9 mouse cellular contexts compared by ENCODE assay signal in the genomic region with DNA sequence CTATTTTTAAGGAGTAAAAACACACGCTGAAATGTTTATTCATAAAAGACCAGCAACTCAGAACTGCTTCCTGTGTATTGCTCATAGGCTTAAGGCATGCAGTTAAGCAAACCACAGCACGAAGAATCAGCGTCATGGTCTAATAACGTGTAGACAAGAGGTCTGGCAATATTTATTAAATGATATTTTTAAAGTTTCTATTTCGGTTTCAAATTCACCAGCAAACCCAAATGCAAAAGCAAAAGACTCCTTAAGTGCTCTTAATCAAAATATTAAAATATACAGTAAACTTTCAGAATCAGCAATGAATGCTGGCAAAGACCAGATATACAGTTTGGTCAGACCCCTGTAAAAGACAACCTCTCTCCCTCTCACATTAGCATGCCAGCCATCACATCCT. TPM values are rescaled to one million over a fixed set of nuclear protein-coding genes. Genes with fewer than 3 reads are reported as not detected.
DNase-seq lines count a peak whose midpoint lies in the region; ATAC-seq and TF ChIP-seq lines count a peak whose summit lies in the region.
"Had no signal": no experiment of that assay in that cellular context is flagged by ENCODE, and none has a peak within 500 bp of the region (broad histone marks: within the 10 kb centered on the region; RNA-seq: fewer than 3 reads in every experiment).

No protein-coding gene starts in this region.

- no peak for DNase-seq in gastrocnemius, adult 2 months
- no peak for DNase-seq in gastrocnemius, postnatal 36 days
- peak; percentile 12 for DNase-seq in CD4-positive helper T cell, adult 2 months (ENCODE audit: low read depth, low spot score)
- DNase-seq in liver, postnatal 0 days: no peak
- DNase-seq in urinary bladder, postnatal 36 days (ENCODE audit: low spot score in 2 of 2): no peak
- no peak for DNase-seq in right cerebral cortex, postnatal 4 days
- no peak for DNase-seq in embryo, embryonic 9.5 days (ENCODE audit: extremely low spot score)
- DNase-seq: cerebellum, postnatal 14 days had no signal

- H3K9ac ChIP-seq in heart, embryonic 16.5 days (ENCODE audit: low read length): peak overlapping the region; percentile 81
- peak overlapping the region; percentile 57; the same call in 1 of the 2 replicates for H3K9ac ChIP-seq in liver, postnatal 0 days (replicated peaks)

- peak overlapping the region; percentile 49 for H3K27ac ChIP-seq in gastrocnemius, adult 2 months
- no peak overlapping the region for H3K27ac ChIP-seq in heart, embryonic 16.5 days (ENCODE audit: low read length)
- no peak overlapping the region for H3K27ac ChIP-seq in liver, postnatal 0 days (ENCODE audit: low read depth)

- no peaks in the 10 kb centered on the region for H3K27me3 ChIP-seq in heart, embryonic 16.5 days (ENCODE audit: control insufficient read depth, insufficient read depth, low read length)
- 0 out of 2 replicates have a peak, but pooled peaks cover 4% of the 10 kb centered on the region for H3K27me3 ChIP-seq in liver, postnatal 0 days (ENCODE audit: insufficient read depth, low read length)

- WGBS in heart, embryonic 16.5 days: 51% methylated on average over 5 of the region's 5 CpGs
- WGBS in liver, postnatal 0 days (ENCODE audit: insufficient replicate concordance): 40% methylated on average over 5 of the region's 5 CpGs

- peak overlapping the region; percentile 86 for H3K4me3 ChIP-seq in gastrocnemius, adult 2 months
- peak overlapping the region; percentile 81 for H3K4me3 ChIP-seq in heart, embryonic 16.5 days (ENCODE audit: low read length)
- peak overlapping the region; percentile 60 for H3K4me3 ChIP-seq in liver, postnatal 0 days (ENCODE audit: low read depth, low read length)

- no peaks in the 10 kb centered on the region; the same call in 1 of the 2 replicates for H3K36me3 ChIP-seq in heart, embryonic 16.5 days (ENCODE audit: control insufficient read depth, insufficient read depth)
- no peaks in the 10 kb centered on the region for H3K36me3 ChIP-seq in liver, postnatal 0 days (replicated peaks; ENCODE audit: insufficient read depth, low read length)

- no peak for ATAC-seq in heart, embryonic 16.5 days (replicated peaks; ENCODE audit: extremely low read depth, insufficient read depth, low FRiP score)
- ATAC-seq in liver, postnatal 0 days: no peak

- no peaks in the 10 kb centered on the region for H3K4me1 ChIP-seq in heart, embryonic 16.5 days (ENCODE audit: control insufficient read depth, insufficient read depth, low read length)
- H3K4me1 ChIP-seq in liver, postnatal 0 days (ENCODE audit: insufficient read depth): no peaks in the 10 kb centered on the region

- H3K4me2 ChIP-seq in heart, embryonic 16.5 days (ENCODE audit: low read depth, low read length): peak overlapping the region; percentile 73
- H3K4me2 ChIP-seq in liver, postnatal 0 days (ENCODE audit: low read depth, low read length): peak overlapping the region; percentile 93

- no peak for TF ChIP-seq CTCF in gastrocnemius, adult 2 months (IDR thresholded peaks at IDR 0.05)
- no peak for TF ChIP-seq CTCF in liver, postnatal 0 days (IDR thresholded peaks at IDR 0.05; ENCODE audit: low read depth)

- no peak for TF ChIP-seq EP300 in liver, postnatal 0 days (IDR thresholded peaks at IDR 0.05; ENCODE audit: low read depth)

- no peaks in the 10 kb centered on the region for H3K9me3 ChIP-seq in heart, embryonic 16.5 days (replicated peaks; ENCODE audit: control insufficient read depth, low read length)
- no peaks in the 10 kb centered on the region for H3K9me3 ChIP-seq in liver, postnatal 0 days (ENCODE audit: low read length)

- intact Hi-C loops in gastrocnemius, adult 2 months (cut with DNase I): loop anchor here (10.0 kb wide), 1 partner anchor 49 kb away; no protein-coding TSS in a partner anchor
- intact Hi-C loops in gastrocnemius, postnatal 36 days (cut with DNase I): no loop called here

RNA-seq across cellular contexts. Expression of gene Gnb4, which starts 1.0 kb away (rescaled TPM):
- total RNA-seq in gastrocnemius, adult 2 months (2021): 1 to 10 TPM; 4.3 to 7.2 TPM
- total RNA-seq in gastrocnemius, postnatal 36 days (2021): 1 to 10 TPM; 4.6 to 5.7 TPM
- 56.3 and 61.0 TPM in 2 replicates for polyA plus RNA-seq in heart, embryonic 16.5 days (2015; fragmentation: Nextera tagmentation; extraction: Ambion mirVana)
- 6.6 and 6.7 TPM in 2 replicates for polyA plus RNA-seq in liver, postnatal 0 days (2015; fragmentation: Nextera tagmentation; extraction: Ambion mirVana)
